In the genomic region with DNA sequence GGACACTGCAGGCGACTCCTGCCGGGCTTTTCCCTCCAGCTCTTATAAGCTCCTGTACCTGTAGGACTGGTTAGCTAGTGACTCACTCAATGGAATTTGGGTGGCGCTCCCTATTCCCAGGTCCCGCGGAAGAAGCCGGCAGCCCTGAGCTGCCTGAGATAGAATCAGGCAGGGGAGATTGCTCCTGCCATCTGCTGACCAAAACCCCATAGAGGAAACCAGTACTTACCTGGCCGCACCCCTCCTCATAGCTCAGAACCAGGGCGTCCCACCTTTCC, we compare ENCODE assay signal across 8 mouse cellular contexts. TPM values are rescaled to one million over a fixed set of nuclear protein-coding genes. Genes with fewer than 3 reads are reported as not detected.
DNase-seq lines count a peak whose midpoint lies in the region; ATAC-seq and TF ChIP-seq lines count a peak whose summit lies in the region.
"Had no signal": no experiment of that assay in that cellular context is flagged by ENCODE, and none has a peak within 500 bp of the region (broad histone marks: within the 10 kb centered on the region; RNA-seq: fewer than 3 reads in every experiment).

A gene (minus strand): TSS at position 20 of the 278 bp plus-strand sequence.

- no peaks in the 10 kb centered on the region for H3K9me3 ChIP-seq in forebrain, embryonic 10.5 days
- H3K9me3 ChIP-seq in kidney, postnatal 0 days (replicated peaks; ENCODE audit: low read length) = no peaks in the 10 kb centered on the region
- H3K9me3 ChIP-seq in midbrain, embryonic 10.5 days (replicated peaks) = no peaks in the 10 kb centered on the region

- H3K36me3 ChIP-seq in forebrain, embryonic 10.5 days (replicated peaks) = no peaks in the 10 kb centered on the region
- H3K36me3 ChIP-seq in kidney, postnatal 0 days (ENCODE audit: insufficient read depth, low read length) = no peaks in the 10 kb centered on the region
- H3K36me3 ChIP-seq in midbrain, embryonic 10.5 days = no peaks in the 10 kb centered on the region

- peak within 1 kb of the TSS; percentile 89 for H3K4me3 ChIP-seq in bone marrow, adult 2 months (replicated peaks; ENCODE audit: control insufficient read depth, low read depth, low read length)
- peak within 1 kb of the TSS; percentile 54 for H3K4me3 ChIP-seq in forebrain, embryonic 10.5 days
- H3K4me3 ChIP-seq in kidney, postnatal 0 days (replicated peaks; ENCODE audit: low read depth, low read length) = peak within 1 kb of the TSS; percentile 37
- H3K4me3 ChIP-seq in midbrain, embryonic 10.5 days = peak within 1 kb of the TSS; percentile 55
- H3K4me3 ChIP-seq: erythroblast, embryonic 14.5 days had no signal

- WGBS in bone marrow, adult 2 months = 25% methylated on average over 8 of the region's 8 CpGs
- 4% methylated on average over 8 of the region's 8 CpGs for WGBS in forebrain, embryonic 10.5 days
- WGBS in kidney, postnatal 0 days = 4% methylated on average over 8 of the region's 8 CpGs
- WGBS in midbrain, embryonic 10.5 days = 7% methylated on average over 8 of the region's 8 CpGs

- no peak for TF ChIP-seq CTCF in bone marrow, adult 2 months (IDR thresholded peaks at IDR 0.05; ENCODE audit: control insufficient read depth, insufficient read depth, low read length)
- peak; percentile 31; the same call in 1 of the 2 replicates for TF ChIP-seq CTCF in kidney, postnatal 0 days (IDR thresholded peaks at IDR 0.05; ENCODE audit: low read depth)

- H3K27me3 ChIP-seq in forebrain, embryonic 10.5 days (ENCODE audit: poor library complexity, severe bottlenecking) = peaks cover 69% of the 10 kb centered on the region
- H3K27me3 ChIP-seq in kidney, postnatal 0 days (ENCODE audit: insufficient read depth, low read length) = peaks cover 13% of the 10 kb centered on the region; the same call in 1 of the 2 replicates
- H3K27me3 ChIP-seq in midbrain, embryonic 10.5 days (ENCODE audit: low read depth, poor library complexity, severe bottlenecking) = peaks cover 65% of the 10 kb centered on the region

- ATAC-seq in kidney, postnatal 0 days (replicated peaks; ENCODE audit: low FRiP score, low read depth) = peak; percentile 55

- TF ChIP-seq POLR2A in bone marrow, adult 2 months (IDR thresholded peaks at IDR 0.05; ENCODE audit: borderline replicate concordance, control insufficient read depth, low read depth, low read length) = no peak

- peak within 1 kb of the TSS; percentile 61 for H3K4me2 ChIP-seq in kidney, postnatal 0 days (ENCODE audit: low read length)

- H3K27ac ChIP-seq in bone marrow, adult 2 months (ENCODE audit: control insufficient read depth, insufficient read depth, low read depth, low read length, poor library complexity) = peak within 1 kb of the TSS; percentile 84
- no peak within 1 kb of the TSS for H3K27ac ChIP-seq in forebrain, embryonic 10.5 days
- peak within 1 kb of the TSS; percentile 68 for H3K27ac ChIP-seq in kidney, postnatal 0 days
- H3K27ac ChIP-seq in midbrain, embryonic 10.5 days (replicated peaks) = no peak within 1 kb of the TSS

- H3K4me1 ChIP-seq in bone marrow, adult 2 months (ENCODE audit: control insufficient read depth, insufficient read depth, low read length) = no peaks in the 10 kb centered on the region; the same call in none of the 2 replicates
- peaks cover 28% of the 10 kb centered on the region for H3K4me1 ChIP-seq in forebrain, embryonic 10.5 days
- no peaks in the 10 kb centered on the region for H3K4me1 ChIP-seq in kidney, postnatal 0 days (replicated peaks; ENCODE audit: insufficient read depth, low read length)
- peaks cover 25% of the 10 kb centered on the region for H3K4me1 ChIP-seq in midbrain, embryonic 10.5 days

- no peak for DNase-seq in forebrain, embryonic 10.5 days (ENCODE audit: extremely low spot score, low spot score)
- DNase-seq in kidney, postnatal 0 days (ENCODE audit: low spot score) = no peak
- DNase-seq in midbrain, embryonic 10.5 days (ENCODE audit: low spot score) = no peak
- no peak for DNase-seq in cerebellum, adult 11 months
- no peak for DNase-seq in left cerebral cortex, adult 8-10 months (ENCODE audit: low spot score in 2 of 2)
- no peak for DNase-seq in right cerebral cortex, postnatal 14 days

- peak within 1 kb of the TSS; percentile 52 for H3K9ac ChIP-seq in kidney, postnatal 0 days (ENCODE audit: low read depth, low read length)

RNA-seq across cellular contexts. Expression of the gene that starts here (rescaled TPM):
- 2.2 and 6.7 TPM in 2 replicates for polyA plus RNA-seq in bone marrow, adult 2 months (2011; ENCODE audit: insufficient read depth, insufficient read length, low replicate concordance, missing spikeins)
- 2.8 and 4.3 TPM in 2 replicates for polyA plus RNA-seq in forebrain, embryonic 10.5 days (2016; fragmentation: Nextera tagmentation; extraction: Ambion mirVana)
- 140 and 145 TPM in 2 replicates for polyA plus RNA-seq in kidney, postnatal 0 days (2015; fragmentation: Nextera tagmentation; extraction: Ambion mirVana)
- polyA plus RNA-seq in midbrain, embryonic 10.5 days (2016; fragmentation: Nextera tagmentation; extraction: Ambion mirVana) = 3.2 and 5.5 TPM in 2 replicates
- total RNA-seq in left cerebral cortex, adult 8-10 months (2022) = under 1 TPM in 1 of 4 experiments, not detected in 3; 0.28 TPM
- polyA plus RNA-seq: erythroblast, embryonic 14.5 days had no signal

Comparison
In these comparisons a context has a peak if more than half of its experiments do, and no peak if none do; other contexts are left out.
1. RNA of the gene that starts here (polyA plus RNA-seq): 140 to 145 TPM in kidney, postnatal 0 days; 2.2 to 6.7 TPM in bone marrow, adult 2 months, 2.8 to 4.3 TPM in forebrain, embryonic 10.5 days and 3.2 to 5.5 TPM in midbrain, embryonic 10.5 days; every median in the first group is over 10 times any median in the second.
2. H3K27ac ChIP-seq: peak in bone marrow, adult 2 months (single experiment) and kidney, postnatal 0 days (single experiment); none in forebrain, embryonic 10.5 days (single experiment) and midbrain, embryonic 10.5 days (single experiment).
3. H3K4me3 ChIP-seq: peak in every context shown above with its lines; median percentile 89 in bone marrow, adult 2 months; 55 in midbrain, embryonic 10.5 days; 54 in forebrain, embryonic 10.5 days; 37 in kidney, postnatal 0 days.